Mouse (Mus musculus): ENCODE results near the gene Unc80. TPM values are rescaled to one million over a fixed set of nuclear protein-coding genes. Genes with fewer than 3 reads are reported as not detected.

Unc80 gene
- polyA plus RNA-seq, 1 experiment from 2014 or later = 0.33 TPM

DNA sequence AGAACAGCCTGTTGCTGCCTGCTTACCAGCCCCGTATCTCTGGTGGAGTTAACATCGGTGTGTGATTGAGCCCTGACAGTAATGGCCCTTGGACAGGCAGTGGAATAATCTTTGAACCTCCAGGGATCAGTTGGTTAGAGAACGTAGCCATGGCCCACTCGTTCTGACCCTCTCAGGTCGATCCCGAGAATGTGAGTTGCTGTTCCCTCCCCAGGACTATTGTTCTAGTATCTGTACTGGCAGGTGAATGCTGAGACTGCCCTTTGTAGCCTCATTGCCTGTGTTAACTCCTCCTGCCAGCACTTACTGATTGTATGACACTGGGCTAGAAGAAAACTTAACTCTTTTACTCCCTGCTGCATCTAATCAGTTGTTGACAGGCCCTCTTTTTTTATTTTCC, 236.4 kb downstream of the Unc80 start:
- H3K9ac ChIP-seq (ENCODE audit: low read length) = no peak overlapping the region
- ATAC-seq (ENCODE audit: low FRiP score) = no peak
- no peak for DNase-seq (ENCODE audit: low spot score, missing footprints)
- peaks cover 5% of the 10 kb centered on the region for H3K4me1 ChIP-seq (ENCODE audit: control insufficient read depth, insufficient read depth, low read length)
- peaks cover 2% of the 10 kb centered on the region; the same call in 1 of the 2 replicates for H3K36me3 ChIP-seq (ENCODE audit: control insufficient read depth, insufficient read depth, low read length)
- no peaks in the 10 kb centered on the region for H3K27me3 ChIP-seq (ENCODE audit: control insufficient read depth, insufficient read depth, low read length)
- no peak overlapping the region for H3K4me2 ChIP-seq
- no peak overlapping the region for H3K27ac ChIP-seq (ENCODE audit: low read depth, low read length)
- H3K4me3 ChIP-seq (ENCODE audit: low read depth, low read length) = no peak overlapping the region
- no peaks in the 10 kb centered on the region for H3K9me3 ChIP-seq (ENCODE audit: control insufficient read depth, low read length)
- WGBS = 76% methylated on average over 6 of the region's 6 CpGs

- H3K4me1 ChIP-seq (ENCODE audit: control insufficient read depth, insufficient read depth, low read length) = no peaks in the 10 kb centered on the region
- no peak overlapping the region for H3K9ac ChIP-seq (ENCODE audit: low read length)
- WGBS = 97% methylated on average over 3 of the region's 3 CpGs
- no peaks in the 10 kb centered on the region for H3K9me3 ChIP-seq (ENCODE audit: control insufficient read depth, low read length)
- H3K4me2 ChIP-seq = no peak overlapping the region
- no peaks in the 10 kb centered on the region for H3K27me3 ChIP-seq (ENCODE audit: control insufficient read depth, insufficient read depth, low read length)
- DNase-seq (ENCODE audit: low spot score, missing footprints) = no peak
- no peak overlapping the region for H3K4me3 ChIP-seq (ENCODE audit: low read depth, low read length)
- H3K27ac ChIP-seq (ENCODE audit: low read depth, low read length) = no peak overlapping the region
- peaks cover 6% of the 10 kb centered on the region; the same call in 1 of the 2 replicates for H3K36me3 ChIP-seq (ENCODE audit: control insufficient read depth, insufficient read depth, low read length)
- ATAC-seq (ENCODE audit: low FRiP score) = no peak
These were observed 244.7 kb downstream of the Unc80 start for GRCm38 (mm10) chr1:66712859-66713258.

GRCm38 (mm10) chr1:66730581-66730980, 262.4 kb downstream of the Unc80 start:
- 90% methylated on average over 1 of the region's 1 CpGs for WGBS
- Histone ChIP-seq H3K9ac (ENCODE audit: low read length) (no peak overlapping the region), H3K4me1 (ENCODE audit: control insufficient read depth, insufficient read depth, low read length) (no peaks in the 10 kb centered on the region), H3K27me3 (ENCODE audit: control insufficient read depth, insufficient read depth, low read length) (no peaks in the 10 kb centered on the region), H3K27ac (ENCODE audit: low read depth, low read length) (no peak overlapping the region), H3K9me3 (ENCODE audit: control insufficient read depth, low read length) (no peaks in the 10 kb centered on the region), H3K4me2 (no peak overlapping the region), H3K36me3 (ENCODE audit: control insufficient read depth, insufficient read depth, low read length) (peaks cover 2% of the 10 kb centered on the region; the same call in 1 of the 2 replicates), H3K4me3 (ENCODE audit: low read depth, low read length) (no peak overlapping the region)
- ATAC-seq (ENCODE audit: low FRiP score) = no peak
- DNase-seq (ENCODE audit: low spot score, missing footprints) = no peak

Other genes with a start within 250 kb of the Unc80 start
- gene Rpe, start 232.5 kb downstream of the Unc80 start, polyA plus RNA-seq (2014; fragmentation: Nextera tagmentation; extraction: Ambion mirVana) = 60.6 and 62.6 TPM in 2 replicates

Measured in midbrain, embryonic 11.5 days (tissue).